Mouse (Mus musculus) cerebellum, postnatal 14 days (tissue): ENCODE measurements around the gene Rara.

Source experiments
- DNase-seq, 2 experiments: peaks; one replicate each; pipeline ENCODE4 v3.0.0; 2021; ENCODE audit warnings: mixed read lengths in 2 of 2

Rara gene

DNA sequence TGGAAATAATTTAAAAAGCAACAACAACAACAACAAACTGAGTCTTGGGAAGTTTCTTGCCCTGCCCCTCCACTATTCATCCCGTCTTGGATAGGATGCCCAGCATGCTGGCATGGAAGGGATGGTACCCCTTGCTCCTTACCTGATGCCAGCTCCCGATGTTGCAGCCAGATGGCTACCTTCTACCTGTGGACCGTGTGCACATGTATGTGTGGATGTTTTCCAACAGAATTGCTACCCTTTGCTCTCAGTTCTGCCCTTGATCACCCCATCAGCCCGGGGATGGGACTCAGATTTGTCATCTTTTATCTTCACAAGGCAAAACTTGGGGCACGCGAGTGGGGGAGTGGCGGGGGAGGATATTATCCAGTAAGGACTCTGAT is 11.1 kb downstream of the Rara start:
- DNase-seq: peak in 1 of 2 experiments; percentile 40

DNA sequence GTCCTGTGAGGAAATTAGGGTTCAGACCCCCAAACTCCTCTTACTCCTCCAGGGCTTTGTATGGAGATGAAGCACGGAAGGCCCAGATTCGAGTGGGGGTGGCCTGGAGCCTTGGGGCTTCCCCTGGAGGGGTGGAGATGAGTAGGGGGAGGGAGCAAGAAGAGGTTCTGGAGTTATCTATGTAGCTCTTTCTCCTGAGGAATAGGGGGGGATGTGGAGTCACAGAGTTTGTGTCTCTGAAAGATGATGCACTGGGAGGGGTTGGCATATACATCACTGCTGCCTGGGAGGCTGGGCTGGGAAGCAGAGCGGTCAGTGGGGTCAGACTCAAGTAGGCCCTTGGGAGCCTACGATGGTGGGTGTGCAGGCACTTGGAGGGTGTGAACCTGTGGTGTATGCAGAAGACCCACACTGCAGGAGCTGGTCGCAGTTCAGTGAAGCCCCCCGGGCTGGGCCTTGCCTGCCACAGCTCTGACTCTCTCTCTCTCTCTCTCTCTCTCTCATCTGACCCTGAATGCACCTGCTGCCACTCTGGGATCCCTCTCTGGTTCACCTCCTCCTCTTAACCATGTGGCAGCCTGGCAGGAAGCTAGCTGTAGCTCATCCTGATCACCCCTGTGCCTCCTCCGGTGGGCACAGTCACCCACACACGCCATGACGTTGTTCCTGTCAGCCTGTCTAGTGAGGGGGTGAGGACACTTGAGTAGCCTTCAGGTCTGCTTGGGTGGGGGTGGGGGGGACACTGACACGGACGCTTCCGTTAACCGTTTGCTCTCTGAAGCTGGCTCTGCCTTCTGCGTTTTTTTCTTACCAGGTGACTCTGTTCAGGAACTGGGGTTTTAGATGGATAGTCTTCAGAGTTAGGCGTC is 11.7 kb downstream of the Rara start:
- DNase-seq: peak in 1 of 2 experiments; percentile 28

- peak in 1 of 2 experiments; percentile 43 for DNase-seq
Measured at GRCm38 (mm10) chr11:98939953-98940641, 12.5 kb downstream of the Rara start.

GRCm38 (mm10) chr11:98940776-98941175 is 13.2 kb downstream of the Rara start:
- peak; percentile 54 to 55 for DNase-seq

DNA sequence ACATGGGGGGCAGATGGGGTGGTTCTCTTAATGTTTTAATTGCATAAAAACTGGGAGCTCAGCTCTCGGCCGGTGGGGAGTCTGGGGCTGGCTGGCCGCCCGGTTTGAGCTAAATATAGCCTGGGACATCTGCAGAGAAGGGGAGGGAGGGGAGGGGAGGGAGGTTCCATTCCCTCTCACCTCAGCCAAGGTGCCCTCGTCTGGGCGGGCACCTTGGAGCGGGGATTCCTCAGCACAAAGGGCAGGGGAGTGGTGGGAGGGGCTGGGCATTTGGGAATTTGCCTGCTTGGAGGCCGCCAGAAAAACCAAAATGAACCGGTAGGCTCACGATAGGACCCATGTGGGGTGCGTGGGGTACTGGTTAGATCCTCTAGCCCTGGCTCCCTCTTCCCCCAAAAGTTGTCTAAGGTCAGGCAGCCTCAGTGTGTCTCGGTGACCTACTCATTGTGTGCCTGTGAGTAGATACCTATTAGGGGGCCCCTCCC is 13.8 kb downstream of the Rara start:
- peak; percentile 92 to 93 for DNase-seq

DNA sequence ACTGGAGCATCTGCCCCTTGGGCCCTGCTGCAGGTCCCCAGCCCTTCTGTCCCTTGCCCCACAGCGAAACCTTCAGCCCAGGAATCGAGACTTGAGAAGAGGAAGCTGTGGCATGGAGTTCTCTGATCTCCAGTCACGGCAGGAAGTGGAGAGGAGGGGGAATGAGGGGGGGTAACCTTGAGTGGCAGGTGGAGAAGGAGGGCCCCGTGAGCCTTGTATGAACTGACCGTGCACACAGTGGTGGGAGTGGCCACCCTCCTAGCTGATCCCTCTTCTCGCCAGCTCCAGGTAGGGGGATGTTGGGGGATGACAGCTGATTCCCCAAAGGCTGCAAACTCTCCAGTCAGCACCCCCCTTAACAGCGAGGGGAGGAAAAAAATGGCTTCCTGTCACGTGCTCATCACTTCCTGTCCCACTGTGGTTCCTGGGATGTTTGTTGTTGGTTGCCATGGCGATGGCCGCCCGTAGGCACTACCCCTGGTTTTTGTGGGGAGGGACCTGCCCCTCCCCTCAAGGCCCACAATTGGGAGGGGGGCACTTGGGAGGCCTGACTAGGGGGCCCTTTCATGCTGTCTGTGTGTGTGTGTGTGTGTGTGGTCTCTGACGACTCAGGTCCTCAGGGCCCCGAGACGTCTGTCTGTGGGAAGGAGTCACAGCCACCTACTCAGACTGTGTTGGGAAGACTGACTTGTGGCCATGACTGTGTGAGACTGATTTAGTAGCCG is 14.4 kb downstream of the Rara start:
- peak in 1 of 2 experiments; percentile 54 for DNase-seq

DNA sequence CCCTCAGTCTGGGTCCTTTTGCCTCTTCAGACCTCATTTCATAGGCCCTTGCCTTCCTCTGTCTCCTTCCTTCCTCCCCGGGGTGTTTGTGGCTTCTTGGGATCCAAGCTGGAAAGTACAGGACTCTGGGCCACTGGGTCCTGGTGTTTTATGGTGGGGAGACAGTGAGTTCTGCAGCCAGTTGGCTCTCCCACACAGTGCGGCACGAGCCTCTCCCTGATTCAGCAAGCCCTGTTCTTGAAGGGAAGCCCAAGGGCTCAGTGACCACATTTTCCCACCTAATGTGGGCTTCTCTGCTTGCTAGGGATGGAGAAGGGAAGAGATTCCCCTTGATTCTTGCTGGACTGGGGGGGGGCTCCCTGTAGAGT is 14.9 kb downstream of the Rara start:
- no peak for DNase-seq

- no peak for DNase-seq
Measured at GRCm38 (mm10) chr11:98942923-98943641, 15.5 kb downstream of the Rara start.

GRCm38 (mm10) chr11:98943741-98944461 is 16.3 kb downstream of the Rara start:
- no peak for DNase-seq

- DNase-seq: no peak
Measured at GRCm38 (mm10) chr11:98944897-98945604, 17.4 kb downstream of the Rara start.

- DNase-seq: no peak
Measured at GRCm38 (mm10) chr11:98945605-98945977, 18.0 kb downstream of the Rara start.

- DNase-seq: no peak
Measured at GRCm38 (mm10) chr11:98947969-98948569, 20.5 kb downstream of the Rara start.

DNA sequence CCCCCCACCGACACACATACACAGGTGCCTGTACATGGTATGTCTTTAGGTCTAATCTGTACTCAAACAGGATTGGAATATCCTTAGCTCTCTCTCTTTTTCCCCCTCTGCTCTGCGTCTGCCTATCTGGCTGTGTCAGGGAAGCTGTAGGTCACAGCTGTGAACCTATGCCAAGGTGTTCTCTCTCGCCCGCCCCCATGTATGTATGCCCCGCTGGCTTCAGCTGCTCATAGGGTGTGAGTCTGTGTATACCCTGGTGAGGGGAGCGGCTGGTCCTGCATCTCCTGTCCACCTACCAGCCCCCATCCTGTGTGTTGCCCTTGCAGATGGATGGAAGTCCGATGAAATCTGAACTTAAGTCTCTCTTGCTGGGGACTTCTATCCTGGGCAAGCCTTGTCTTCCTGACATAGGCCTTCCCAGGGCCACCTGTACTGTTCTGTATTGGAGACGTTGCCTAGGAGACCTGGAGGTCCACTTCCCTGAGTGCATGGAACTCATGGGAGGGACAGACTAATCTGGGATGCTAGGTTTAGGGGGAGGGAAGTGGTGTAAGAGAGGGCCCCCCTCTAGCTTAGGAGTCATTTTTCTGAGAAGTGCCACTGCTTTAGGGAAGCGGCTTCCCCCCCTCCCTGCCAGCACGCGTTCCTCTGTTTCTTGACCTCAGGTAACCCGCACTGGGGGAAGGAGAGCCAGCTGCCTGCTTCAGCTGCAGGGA is 21.8 kb downstream of the Rara start:
- no peak for DNase-seq

- DNase-seq: peak; percentile 54 to 59
Measured at GRCm38 (mm10) chr11:98949958-98950460, 22.4 kb downstream of the Rara start.

DNA sequence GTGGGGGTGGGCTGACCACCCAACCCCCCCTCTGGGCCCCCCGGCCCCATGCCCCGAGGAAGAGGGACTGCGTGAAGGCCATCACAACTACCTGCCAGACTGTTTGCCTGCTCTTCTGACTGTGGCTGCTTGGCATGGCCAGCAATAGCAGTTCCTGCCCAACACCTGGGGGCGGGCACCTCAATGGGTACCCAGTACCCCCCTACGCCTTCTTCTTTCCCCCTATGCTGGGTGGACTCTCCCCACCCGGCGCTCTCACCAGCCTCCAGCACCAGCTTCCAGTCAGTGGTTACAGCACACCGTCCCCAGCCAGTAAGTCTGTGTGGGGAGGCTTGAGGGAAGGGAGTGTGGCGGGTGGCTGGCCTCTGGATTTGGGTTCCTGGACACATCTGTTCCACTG is 22.9 kb downstream of the Rara start:
- no peak for DNase-seq

GRCm38 (mm10) chr11:98951026-98951906 is 23.6 kb downstream of the Rara start:
- DNase-seq: peak; percentile 90 to 94

- no peak for DNase-seq
Measured at GRCm38 (mm10) chr11:98952111-98952510, 24.5 kb downstream of the Rara start.

GRCm38 (mm10) chr11:98952736-98953135 is 25.1 kb downstream of the Rara start:
- DNase-seq: no peak

GRCm38 (mm10) chr11:98953361-98953760 is 25.7 kb downstream of the Rara start:
- DNase-seq: no peak
